Mouse (Mus musculus) left cerebral cortex, postnatal 14 days (tissue): Measurements from ENCODE around the gene Arntl2. TPM values are rescaled to one million over a fixed set of nuclear protein-coding genes. Genes with fewer than 3 reads are reported as not detected.
A peak's percentile ranks its signal among the peaks of the same experiment; 100 is the strongest.

Source experiments
- DNase-seq, 2 experiments: peaks; one replicate each; pipeline ENCODE4 v3.0.0; 2021 to 2022; ENCODE audit warnings: low spot score in 2 of 2, mixed read lengths in 1 of 2
- intact Hi-C: fragments of 180-260 bp; cut with DNase I; formaldehyde crosslinking; loops from one replicate; pipeline ENCODE4 v1.15.1; 2025
- long read RNA-seq, 2 experiments: library from polyadenylated mRNA; stranded (forward); transcript quantifications; one replicate each; pipeline ENCODE4 v2.0.0; 2021
- total RNA-seq, 2 experiments: library from RNA; stranded (reverse); gene quantifications; 2 replicates each; pipeline ENCODE4 v1.2.3; 2021

Gene Arntl2
- total RNA-seq = 1 to 10 TPM; 8.0 to 9.3 TPM
- long read RNA-seq, experiment 1, partial matches to known transcripts = 0 of 4 reads
- long read RNA-seq, experiment 1, other reads (novel, unspliced or antisense) = 4 of 4 reads
- long read RNA-seq, experiment 2, partial matches to known transcripts = 0 of 1 reads
- long read RNA-seq, experiment 2, other reads (novel, unspliced or antisense) = 1 of 1 reads

- peak; percentile 49 to 72 for DNase-seq
- intact Hi-C loops = no loop called here
Observed at GRCm38 (mm10) chr6:146795924-146796545, at the start of gene Arntl2. Arntl2 (plus strand) TSS chr6:146796055.

GRCm38 (mm10) chr6:146746577-146746976 is 49.3 kb upstream of the Arntl2 start:
- no peak for DNase-seq
- intact Hi-C loops = no loop called here

- no peak for DNase-seq
- intact Hi-C loops = no loop called here
Observed at GRCm38 (mm10) chr6:146747057-146747456, 48.8 kb upstream of the Arntl2 start.

GRCm38 (mm10) chr6:146748271-146748670 is 47.6 kb upstream of the Arntl2 start:
- intact Hi-C loops = no loop called here

GRCm38 (mm10) chr6:146751671-146752070 is 44.2 kb upstream of the Arntl2 start:
- DNase-seq = no peak
- intact Hi-C loops = no loop called here

More at GRCm38 (mm10) chr6:146748271-146748670, 47.6 kb upstream of the Arntl2 start:
- DNase-seq = no peak

GRCm38 (mm10) chr6:146752178-146752577 is 43.7 kb upstream of the Arntl2 start:
- no peak for DNase-seq
- intact Hi-C loops = no loop called here

GRCm38 (mm10) chr6:146752612-146753011 is 43.2 kb upstream of the Arntl2 start:
- DNase-seq = peak in 1 of 2 experiments; percentile 6
- intact Hi-C loops = no loop called here

- intact Hi-C loops = no loop called here
- DNase-seq = no peak
Observed at GRCm38 (mm10) chr6:146753560-146754160, 42.2 kb upstream of the Arntl2 start.

GRCm38 (mm10) chr6:146755136-146755535 is 40.7 kb upstream of the Arntl2 start:
- no peak for DNase-seq
- intact Hi-C loops = no loop called here

GRCm38 (mm10) chr6:146755679-146756078 is 40.2 kb upstream of the Arntl2 start:
- no peak for DNase-seq
- intact Hi-C loops = no loop called here

- intact Hi-C loops = no loop called here
- DNase-seq = no peak
Observed at GRCm38 (mm10) chr6:146759027-146759426, 36.8 kb upstream of the Arntl2 start.

GRCm38 (mm10) chr6:146760022-146760421 is 35.8 kb upstream of the Arntl2 start:
- DNase-seq = no peak
- intact Hi-C loops = loop anchor here (5.0 kb wide), 1 partner anchor 98 kb away; no protein-coding TSS in a partner anchor

- intact Hi-C loops = loop anchor here (5.0 kb wide), 1 partner anchor 98 kb away; no protein-coding TSS in a partner anchor
- DNase-seq = no peak
Observed at GRCm38 (mm10) chr6:146760736-146761135, 35.1 kb upstream of the Arntl2 start.

- DNase-seq = peak in 1 of 2 experiments; percentile 21
- intact Hi-C loops = loop anchor here (5.0 kb wide), 1 partner anchor 100 kb away; no protein-coding TSS in a partner anchor
Observed at GRCm38 (mm10) chr6:146762264-146762898, 33.5 kb upstream of the Arntl2 start.

GRCm38 (mm10) chr6:146764593-146764992 is 31.3 kb upstream of the Arntl2 start:
- DNase-seq = no peak
- intact Hi-C loops = loop anchor here (5.0 kb wide), 1 partner anchor 102 kb away; no protein-coding TSS in a partner anchor

GRCm38 (mm10) chr6:146765270-146765669 is 30.6 kb upstream of the Arntl2 start:
- DNase-seq = no peak
- intact Hi-C loops = no loop called here

GRCm38 (mm10) chr6:146768813-146769404 is 26.9 kb upstream of the Arntl2 start:
- no peak for DNase-seq
- intact Hi-C loops = no loop called here

GRCm38 (mm10) chr6:146770005-146770745 is 25.7 kb upstream of the Arntl2 start:
- DNase-seq = no peak
- intact Hi-C loops = no loop called here

GRCm38 (mm10) chr6:146770808-146771207 is 25.0 kb upstream of the Arntl2 start:
- no peak for DNase-seq
- intact Hi-C loops = no loop called here
